Mouse (Mus musculus): ENCODE measurements around the gene Gm20388.

Gm20388 gene

GRCm38 (mm10) chr8:120015916-120016315 is 105.3 kb downstream of the Gm20388 start:
- no peak for DNase-seq

GRCm38 (mm10) chr8:120016424-120016823 is 105.8 kb downstream of the Gm20388 start:
- DNase-seq = no peak

- no peak for DNase-seq
Observed at GRCm38 (mm10) chr8:120017349-120017748, 106.7 kb downstream of the Gm20388 start.

- DNase-seq = no peak
Observed at GRCm38 (mm10) chr8:120017786-120018185, 107.1 kb downstream of the Gm20388 start.

GRCm38 (mm10) chr8:120018379-120018778 is 107.7 kb downstream of the Gm20388 start:
- DNase-seq = no peak

DNA sequence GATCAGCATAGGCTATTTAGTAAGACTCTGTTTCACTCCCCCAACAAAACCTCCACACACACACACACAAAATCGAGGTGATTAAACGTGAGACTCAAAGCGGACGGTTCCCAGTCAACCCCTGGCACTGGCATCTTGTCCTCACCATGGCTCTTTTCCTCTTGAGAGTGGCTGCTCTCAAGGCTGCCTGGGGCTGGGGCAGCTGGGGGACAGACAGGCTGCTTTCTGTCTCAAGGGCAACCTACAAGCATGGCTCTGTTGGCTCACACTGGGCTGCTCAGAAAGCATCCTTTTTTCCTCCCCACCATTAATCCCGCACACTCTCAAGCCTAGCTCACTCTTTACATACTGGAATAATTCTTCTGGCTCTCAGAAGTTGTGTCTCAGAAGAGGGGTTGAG is 108.7 kb downstream of the Gm20388 start:
- no peak for DNase-seq

- no peak for DNase-seq
Observed at GRCm38 (mm10) chr8:120020298-120020697, 109.7 kb downstream of the Gm20388 start.

- no peak for DNase-seq
Observed at GRCm38 (mm10) chr8:120026199-120026598, 115.6 kb downstream of the Gm20388 start.

GRCm38 (mm10) chr8:120026991-120027390 is 116.3 kb downstream of the Gm20388 start:
- no peak for DNase-seq

- DNase-seq = no peak
Observed at GRCm38 (mm10) chr8:120030447-120030846, 119.8 kb downstream of the Gm20388 start.

DNA sequence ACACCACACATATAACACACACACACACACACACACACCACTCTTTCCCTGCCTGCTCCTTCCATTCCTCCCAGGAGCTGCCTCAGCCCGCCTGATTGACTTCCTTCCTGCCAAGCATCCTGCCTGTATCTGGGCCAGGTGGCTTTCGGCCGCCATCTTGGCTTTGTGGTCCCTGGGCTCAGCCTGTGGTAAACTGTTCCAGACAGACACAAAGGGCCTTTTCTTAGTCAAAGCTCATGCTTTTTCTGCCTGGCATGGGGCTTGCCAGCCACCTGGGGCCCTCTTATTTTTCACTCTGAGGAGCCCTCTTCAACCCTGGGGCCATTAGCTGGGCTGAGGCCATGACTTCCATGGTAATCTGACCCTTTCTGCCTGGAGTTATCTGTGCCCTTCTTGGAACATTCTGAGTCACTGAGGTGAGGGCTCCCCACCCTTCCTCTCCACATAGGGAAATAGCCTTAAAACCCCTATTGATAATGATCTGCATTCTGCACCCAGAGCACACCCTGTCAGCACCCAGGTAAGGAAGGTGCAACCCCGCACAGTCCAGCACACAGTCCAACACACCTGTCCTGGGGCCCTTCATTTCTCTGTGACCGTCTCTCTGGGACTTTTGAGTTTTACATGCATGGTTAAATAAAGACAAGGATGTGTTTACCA is 122.0 kb downstream of the Gm20388 start:
- DNase-seq = no peak

- no peak for DNase-seq
Observed at GRCm38 (mm10) chr8:120034471-120034870, 123.8 kb downstream of the Gm20388 start.

GRCm38 (mm10) chr8:120036111-120036510 is 125.5 kb downstream of the Gm20388 start:
- DNase-seq = no peak

- no peak for DNase-seq
Observed at GRCm38 (mm10) chr8:120036578-120036977, 125.9 kb downstream of the Gm20388 start.

DNA sequence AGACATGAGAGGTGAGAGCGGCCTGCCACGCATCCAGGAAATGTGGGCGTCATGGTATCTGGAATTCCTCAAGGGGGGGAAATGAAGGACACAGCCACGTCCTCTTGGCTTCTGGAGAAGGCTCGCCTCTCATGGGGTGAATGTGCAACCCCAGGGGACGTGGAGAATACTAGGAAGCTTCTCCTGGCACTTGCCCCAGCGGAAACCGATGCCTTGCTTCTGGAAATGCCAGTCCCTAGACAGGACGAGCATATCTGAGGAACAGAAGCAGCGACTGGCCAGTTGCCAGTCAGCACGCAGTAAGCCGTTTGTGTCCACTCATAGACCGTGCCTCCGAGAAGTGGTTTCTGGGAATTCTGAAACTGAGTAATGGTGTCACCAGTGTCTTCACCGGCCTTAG is 126.6 kb downstream of the Gm20388 start:
- DNase-seq = peak; percentile 28 to 45

GRCm38 (mm10) chr8:120037611-120038010 is 127.0 kb downstream of the Gm20388 start:
- DNase-seq = no peak

- peak in 1 of 2 experiments; percentile 51 for DNase-seq
Observed at GRCm38 (mm10) chr8:120038741-120039140, 128.1 kb downstream of the Gm20388 start.

DNA sequence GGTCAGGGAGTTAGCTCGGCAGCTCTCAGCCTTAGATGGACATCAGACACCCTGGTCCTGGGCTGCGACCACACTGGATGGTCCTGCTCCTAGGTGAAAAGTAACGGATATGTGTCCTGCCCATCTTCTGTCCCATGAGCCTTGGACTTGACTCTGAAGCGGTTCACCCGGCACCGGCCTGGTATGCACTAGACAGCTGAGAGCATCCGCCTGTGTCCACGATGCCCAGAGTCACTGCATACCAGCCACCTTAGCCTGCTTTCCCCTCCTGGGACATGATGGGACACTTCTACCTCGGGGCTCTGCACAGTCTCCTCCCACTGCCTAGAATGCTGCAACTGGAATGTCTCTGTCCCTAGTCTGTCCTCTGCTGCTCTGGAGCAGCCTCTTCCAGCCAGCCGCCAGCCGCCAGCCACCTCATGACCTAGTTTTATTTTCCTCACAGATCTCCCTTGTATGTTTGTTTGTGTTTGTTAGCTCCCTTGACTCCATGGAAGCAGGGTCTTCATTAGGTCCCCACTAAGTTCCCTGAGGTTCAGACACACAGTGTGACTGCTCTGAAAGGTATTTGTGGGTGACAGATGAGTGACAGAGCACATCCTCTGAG is 128.8 kb downstream of the Gm20388 start:
- DNase-seq = no peak

GRCm38 (mm10) chr8:120040861-120041260 is 130.2 kb downstream of the Gm20388 start:
- DNase-seq = peak in 1 of 2 experiments; percentile 22

GRCm38 (mm10) chr8:120042542-120043312 is 132.1 kb downstream of the Gm20388 start:
- DNase-seq = no peak

DNA sequence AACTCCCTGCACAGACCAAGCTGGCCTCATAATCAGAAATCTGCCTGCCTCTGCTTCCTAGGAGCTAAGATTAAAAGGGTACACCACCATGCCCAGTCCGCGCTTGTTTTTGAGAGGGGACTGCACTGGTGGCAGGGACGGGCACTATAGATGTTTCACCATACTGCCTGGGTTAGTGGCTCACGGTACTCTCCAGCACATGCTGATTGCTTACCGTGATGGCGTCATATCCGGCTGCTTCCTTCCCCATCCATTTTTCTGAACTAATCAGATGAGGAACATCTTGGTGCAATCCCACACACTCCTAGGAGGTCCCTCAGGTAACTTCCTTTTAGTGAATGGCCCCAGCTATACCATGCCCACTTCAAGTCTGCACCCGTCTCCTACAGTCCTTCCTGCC is 134.3 kb downstream of the Gm20388 start:
- no peak for DNase-seq

DNA sequence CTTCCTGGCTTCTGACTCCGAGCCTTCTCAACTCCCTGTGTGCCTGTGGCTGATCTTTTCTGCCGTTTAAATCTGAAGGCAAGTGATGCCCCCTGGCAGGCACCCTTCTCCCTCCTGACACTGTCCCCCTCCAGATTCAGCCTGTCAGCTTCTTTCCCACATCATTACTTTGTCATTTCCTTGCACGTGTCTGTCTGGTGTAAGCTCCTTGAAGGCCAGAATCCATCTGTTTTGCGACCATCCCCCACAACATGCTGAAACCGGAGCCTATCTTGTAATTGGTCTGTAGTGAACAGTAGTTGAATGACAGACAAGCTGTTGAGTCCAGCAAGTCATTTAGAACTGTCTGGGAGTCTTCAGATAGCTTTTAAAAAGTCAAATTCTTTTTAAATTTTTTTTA is 134.8 kb downstream of the Gm20388 start:
- DNase-seq = no peak

DNA sequence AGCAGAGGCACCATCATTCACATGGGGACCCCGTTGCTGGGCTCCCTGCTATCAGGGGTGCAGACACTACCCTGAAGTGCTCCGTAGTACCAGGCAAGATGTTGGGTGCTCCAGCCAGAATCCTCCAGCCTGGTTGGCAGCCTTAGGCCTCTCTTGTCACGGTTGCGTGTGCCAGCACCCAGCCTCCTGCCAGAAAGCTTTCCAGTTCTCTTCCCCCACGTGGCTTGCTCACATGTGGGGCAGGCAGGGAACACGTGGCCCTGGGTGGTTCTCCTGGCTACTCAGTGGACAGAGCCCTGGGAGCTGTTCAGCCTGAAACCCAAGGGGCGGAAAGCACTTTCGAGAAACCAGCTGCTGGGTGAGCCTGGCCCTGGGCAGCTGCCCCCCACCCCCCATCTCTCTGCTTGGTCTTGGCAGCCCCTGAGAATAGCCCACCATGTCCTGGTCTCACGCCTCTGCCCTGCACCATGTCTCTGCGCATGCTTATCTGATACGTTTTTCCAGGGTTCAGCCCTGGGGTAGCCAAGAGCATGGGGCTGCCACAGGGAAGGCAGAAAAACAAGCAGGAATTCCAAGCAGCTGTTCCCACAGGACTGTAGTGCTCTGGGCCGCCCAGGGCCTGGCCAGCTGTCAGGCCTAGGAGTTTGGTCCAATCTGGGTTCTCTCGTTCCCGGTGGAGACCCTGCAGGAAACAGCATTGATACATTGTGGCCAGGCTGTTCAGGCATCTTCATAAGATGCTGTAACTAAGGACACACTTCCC is 135.8 kb downstream of the Gm20388 start:
- peak; percentile 87 to 90 for DNase-seq
